Mouse (Mus musculus): ENCODE data around the gene Dolk.

DNA sequence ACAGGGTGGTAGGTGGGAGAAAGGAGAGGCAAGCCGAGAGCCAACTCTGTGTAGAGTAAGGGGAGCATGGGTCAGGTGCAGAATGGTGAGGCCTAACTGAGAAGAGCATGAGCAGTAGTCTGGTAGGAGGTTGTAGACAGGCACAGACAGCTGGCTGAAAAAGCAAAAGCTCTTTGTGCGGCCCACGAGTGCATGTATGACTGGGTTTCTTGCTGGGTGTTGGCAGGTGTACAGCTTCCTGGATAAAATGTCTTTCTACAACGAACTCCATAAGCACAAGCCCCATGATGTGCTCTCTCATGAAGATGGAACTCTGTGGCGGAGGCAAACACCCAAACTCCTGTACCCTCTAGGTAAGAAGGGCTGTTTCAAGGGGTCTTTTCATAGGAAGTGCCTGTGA is 30.8 kb upstream of the Dolk start:
- TF ChIP-seq POLR2A (IDR thresholded peaks at IDR 0.05; ENCODE audit: control insufficient read depth, low read depth, low read length) (no peak), CTCF (IDR thresholded peaks at IDR 0.05; ENCODE audit: control insufficient read depth, insufficient read depth, insufficient replicate concordance, low read depth, low read length) (no peak)

Data from testis, adult 2 months (tissue).